ENCODE assay signal across 7 mouse cellular contexts in the genomic region with DNA sequence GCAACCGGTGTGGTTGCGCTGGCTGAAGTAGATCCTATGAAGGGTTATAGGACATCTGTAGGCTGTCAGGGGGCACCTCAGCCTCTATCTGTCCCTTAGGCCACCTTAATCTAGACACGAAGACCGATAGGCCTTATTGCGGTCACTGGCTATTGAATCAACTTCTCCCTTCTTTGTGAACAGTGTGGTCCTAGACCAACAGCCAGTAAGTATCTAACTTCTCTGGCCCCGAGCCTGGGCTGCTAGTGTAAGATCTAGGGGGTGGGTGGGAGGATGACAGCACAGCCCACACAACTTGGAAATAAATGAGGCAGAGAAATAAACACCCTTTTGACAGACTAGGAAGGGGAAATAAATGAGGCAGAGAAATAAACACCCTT. TPM values are rescaled to one million over a fixed set of nuclear protein-coding genes. Genes with fewer than 3 reads are reported as not detected.
A peak's percentile ranks its signal among the peaks of the same experiment; 100 is the strongest.
DNase-seq lines count a peak whose midpoint lies in the region; ATAC-seq and TF ChIP-seq lines count a peak whose summit lies in the region.

No protein-coding gene starts in this region.

- 9% methylated on average over 6 of the region's 6 CpGs for WGBS in spleen, adult 2 months
- WGBS in embryonic facial prominence, embryonic 13.5 days = 3% methylated on average over 6 of the region's 6 CpGs
- WGBS in intestine, postnatal 0 days = 11% methylated on average over 6 of the region's 6 CpGs
- WGBS in midbrain, embryonic 11.5 days = 9% methylated on average over 6 of the region's 6 CpGs

- H3K36me3 ChIP-seq in spleen, adult 2 months (ENCODE audit: control insufficient read depth, insufficient read depth, low read length) = no peaks in the 10 kb centered on the region; the same call in 1 of the 2 replicates
- peaks cover 25% of the 10 kb centered on the region for H3K36me3 ChIP-seq in embryonic facial prominence, embryonic 13.5 days
- peaks cover 25% of the 10 kb centered on the region for H3K36me3 ChIP-seq in intestine, postnatal 0 days (ENCODE audit: control insufficient read depth, insufficient read depth)
- H3K36me3 ChIP-seq in midbrain, embryonic 11.5 days (ENCODE audit: control insufficient read depth, insufficient read depth, low read length) = peaks cover 10% of the 10 kb centered on the region

- peak; percentile 17; the same call in 1 of the 2 replicates for ATAC-seq in embryonic facial prominence, embryonic 13.5 days (ENCODE audit: insufficient number of reproducible peaks, insufficient read depth, low FRiP score, low TSS enrichment, low read depth)
- ATAC-seq in intestine, postnatal 0 days = no peak; the same call in 1 of the 2 replicates
- peak; percentile 9; the same call in 1 of the 2 replicates for ATAC-seq in midbrain, embryonic 11.5 days (ENCODE audit: low FRiP score)

- no peak for DNase-seq in spleen, adult 2 months (ENCODE audit: low read depth in 1 of 2, low spot score in 2 of 2)
- DNase-seq in spleen, postnatal 14 days (ENCODE audit: low spot score in 2 of 2) = no peak
- DNase-seq in midbrain, embryonic 11.5 days (ENCODE audit: low spot score, missing footprints) = no peak
- no peak for DNase-seq in thymus, postnatal 4 days
- no peak for DNase-seq in embryo, embryonic 10 days (ENCODE audit: low spot score)

- H3K9me3 ChIP-seq in embryonic facial prominence, embryonic 13.5 days = no peaks in the 10 kb centered on the region
- no peaks in the 10 kb centered on the region for H3K9me3 ChIP-seq in intestine, postnatal 0 days (ENCODE audit: control insufficient read depth)
- H3K9me3 ChIP-seq in midbrain, embryonic 11.5 days (ENCODE audit: control insufficient read depth, low read length) = no peaks in the 10 kb centered on the region

- peak overlapping the region; percentile 88 for H3K4me2 ChIP-seq in embryonic facial prominence, embryonic 13.5 days
- H3K4me2 ChIP-seq in intestine, postnatal 0 days (replicated peaks; ENCODE audit: low read depth) = peak overlapping the region; percentile 82
- peak overlapping the region; percentile 85 for H3K4me2 ChIP-seq in midbrain, embryonic 11.5 days

- H3K9ac ChIP-seq in embryonic facial prominence, embryonic 13.5 days = peak overlapping the region; percentile 96
- H3K9ac ChIP-seq in intestine, postnatal 0 days (ENCODE audit: low read depth, low read length) = peak overlapping the region; percentile 91
- H3K9ac ChIP-seq in midbrain, embryonic 11.5 days (ENCODE audit: low read length) = peak overlapping the region; percentile 92

- TF ChIP-seq POLR2A in spleen, adult 2 months (IDR thresholded peaks at IDR 0.05; ENCODE audit: low read depth, low read length) = no peak

- H3K4me3 ChIP-seq in spleen, adult 2 months (ENCODE audit: extremely low read depth, insufficient read depth, insufficient read length) = peak overlapping the region; percentile 66
- peak overlapping the region; percentile 97 for H3K4me3 ChIP-seq in embryonic facial prominence, embryonic 13.5 days
- peak overlapping the region; percentile 68 for H3K4me3 ChIP-seq in intestine, postnatal 0 days (ENCODE audit: low read depth, low read length)
- peak overlapping the region; percentile 95 for H3K4me3 ChIP-seq in midbrain, embryonic 11.5 days (ENCODE audit: low read depth, low read length)

- TF ChIP-seq CTCF in spleen, adult 2 months (IDR thresholded peaks at IDR 0.05; ENCODE audit: extremely low read depth, insufficient read depth, insufficient read length, insufficient replicate concordance) = no peak
- no peak for TF ChIP-seq CTCF in intestine, postnatal 0 days (IDR thresholded peaks at IDR 0.05; ENCODE audit: low read depth)

- H3K27me3 ChIP-seq in spleen, adult 2 months (ENCODE audit: control insufficient read depth, insufficient read depth, low read length) = no peaks in the 10 kb centered on the region
- peaks cover 8% of the 10 kb centered on the region for H3K27me3 ChIP-seq in embryonic facial prominence, embryonic 13.5 days
- no peaks in the 10 kb centered on the region for H3K27me3 ChIP-seq in intestine, postnatal 0 days (replicated peaks; ENCODE audit: control insufficient read depth, insufficient read depth, low read length)
- no peaks in the 10 kb centered on the region for H3K27me3 ChIP-seq in midbrain, embryonic 11.5 days (ENCODE audit: control insufficient read depth, insufficient read depth, low read length)

- peaks cover 9% of the 10 kb centered on the region; the same call in 1 of the 2 replicates for H3K4me1 ChIP-seq in spleen, adult 2 months (ENCODE audit: control insufficient read depth, insufficient read depth, insufficient read length)
- peaks cover 18% of the 10 kb centered on the region for H3K4me1 ChIP-seq in embryonic facial prominence, embryonic 13.5 days
- H3K4me1 ChIP-seq in intestine, postnatal 0 days (replicated peaks; ENCODE audit: control insufficient read depth, insufficient read depth, low read length) = peaks cover 5% of the 10 kb centered on the region; the same call in 1 of the 2 replicates
- H3K4me1 ChIP-seq in midbrain, embryonic 11.5 days (ENCODE audit: control insufficient read depth, insufficient read depth, low read length) = peaks cover 13% of the 10 kb centered on the region

- H3K27ac ChIP-seq in spleen, adult 2 months (ENCODE audit: insufficient read depth, low read length) = peak overlapping the region; percentile 79
- peak overlapping the region; percentile 84 for H3K27ac ChIP-seq in embryonic facial prominence, embryonic 13.5 days
- H3K27ac ChIP-seq in intestine, postnatal 0 days (ENCODE audit: low read depth, low read length) = peak overlapping the region; percentile 91
- H3K27ac ChIP-seq in midbrain, embryonic 11.5 days (ENCODE audit: low read depth, low read length) = peak overlapping the region; percentile 56; the same call in 1 of the 2 replicates

RNA-seq across cellular contexts. Expression of gene Zfp512b, which starts 0.4 kb away (rescaled TPM):
- polyA plus RNA-seq in spleen, adult 2 months (2012; rRNA removed) = 32.3 and 42.2 TPM in 2 replicates
- polyA plus RNA-seq in embryonic facial prominence, embryonic 13.5 days (2015; fragmentation: Nextera tagmentation; extraction: Ambion mirVana) = 70.9 and 81.1 TPM in 2 replicates
- polyA plus RNA-seq in intestine, postnatal 0 days (2015; fragmentation: Nextera tagmentation; extraction: Ambion mirVana) = 13.0 and 16.2 TPM in 2 replicates
- 24.6 and 27.0 TPM in 2 replicates for polyA plus RNA-seq in midbrain, embryonic 11.5 days (2014; fragmentation: Nextera tagmentation; extraction: Ambion mirVana)

RNA-seq across cellular contexts. Expression of gene Prpf6, which starts 1.4 kb away (rescaled TPM):
- 11.6 and 11.8 TPM in 2 replicates for polyA plus RNA-seq in spleen, adult 2 months (2012; rRNA removed)
- 64.0 and 68.9 TPM in 2 replicates for polyA plus RNA-seq in embryonic facial prominence, embryonic 13.5 days (2015; fragmentation: Nextera tagmentation; extraction: Ambion mirVana)
- polyA plus RNA-seq in intestine, postnatal 0 days (2015; fragmentation: Nextera tagmentation; extraction: Ambion mirVana) = 30.6 and 33.9 TPM in 2 replicates
- 77.0 and 82.6 TPM in 2 replicates for polyA plus RNA-seq in midbrain, embryonic 11.5 days (2014; fragmentation: Nextera tagmentation; extraction: Ambion mirVana)

RNA-seq across cellular contexts. Expression of gene Samd10, which starts 6.0 kb away (rescaled TPM):
- polyA plus RNA-seq in spleen, adult 2 months (2012; rRNA removed) = 15.0 and 22.8 TPM in 2 replicates
- polyA plus RNA-seq in embryonic facial prominence, embryonic 13.5 days (2015; fragmentation: Nextera tagmentation; extraction: Ambion mirVana) = 9.3 and 10.4 TPM in 2 replicates
- 18.5 and 18.8 TPM in 2 replicates for polyA plus RNA-seq in intestine, postnatal 0 days (2015; fragmentation: Nextera tagmentation; extraction: Ambion mirVana)
- 63.4 and 64.4 TPM in 2 replicates for polyA plus RNA-seq in midbrain, embryonic 11.5 days (2014; fragmentation: Nextera tagmentation; extraction: Ambion mirVana)

RNA-seq across cellular contexts. Expression of gene Uckl1, which starts 8.3 kb away (rescaled TPM):
- polyA plus RNA-seq in spleen, adult 2 months (2012; rRNA removed) = 170 and 197 TPM in 2 replicates
- 41.1 and 57.1 TPM in 2 replicates for polyA plus RNA-seq in embryonic facial prominence, embryonic 13.5 days (2015; fragmentation: Nextera tagmentation; extraction: Ambion mirVana)
- 49.4 and 60.2 TPM in 2 replicates for polyA plus RNA-seq in intestine, postnatal 0 days (2015; fragmentation: Nextera tagmentation; extraction: Ambion mirVana)
- 46.4 and 50.2 TPM in 2 replicates for polyA plus RNA-seq in midbrain, embryonic 11.5 days (2014; fragmentation: Nextera tagmentation; extraction: Ambion mirVana)
